Comparison of ENCODE assay signal across 20 mouse cellular contexts in the genomic region with DNA sequence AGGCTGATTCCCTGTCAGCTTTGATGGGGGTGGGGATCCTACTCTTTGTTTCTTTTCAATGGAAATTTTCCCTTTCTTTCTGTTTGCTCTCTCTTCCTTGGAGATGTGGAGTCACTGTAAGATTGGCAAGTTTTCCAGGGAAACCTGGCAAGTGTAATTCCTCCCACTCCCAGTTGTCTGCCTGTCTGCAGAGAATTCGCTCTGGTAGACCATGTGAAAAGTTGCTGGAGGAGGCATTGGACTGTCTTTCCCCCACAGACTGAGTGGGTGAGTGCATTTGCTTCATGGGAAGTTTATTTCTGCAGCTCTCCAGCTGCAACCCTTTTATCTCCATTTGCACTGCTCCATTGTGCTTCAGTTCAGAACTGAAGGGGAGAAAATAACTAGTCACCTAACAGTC.
A peak's percentile ranks its signal among the peaks of the same experiment; 100 is the strongest.
DNase-seq lines count a peak whose midpoint lies in the region; TF ChIP-seq lines count a peak whose summit lies in the region.
"Had no signal": no experiment of that assay in that cellular context is flagged by ENCODE, and none has a peak within 500 bp of the region (broad histone marks: within the 10 kb centered on the region; RNA-seq: fewer than 3 reads in every experiment).

No protein-coding gene starts in this region.

- H3K27me3 ChIP-seq in cerebellum, adult 2 months (ENCODE audit: control insufficient read depth, insufficient read depth, low read length), result no peaks in the 10 kb centered on the region
- H3K27me3 ChIP-seq: embryonic facial prominence, embryonic 15.5 days; forebrain, embryonic 12.5 days; limb, embryonic 15.5 days had no signal

- H3K4me3 ChIP-seq in cerebellum, adult 2 months (replicated peaks; ENCODE audit: insufficient read depth, low read depth, low read length), result no peak overlapping the region
- H3K4me3 ChIP-seq: embryonic facial prominence, embryonic 15.5 days; forebrain, embryonic 12.5 days; gastrocnemius, adult 2 months; limb, embryonic 15.5 days; myocyte had no signal

- intact Hi-C loops in left cerebral cortex, postnatal 36 days (cut with DNase I), result no loop called here

- DNase-seq in Muller cell, postnatal 12 days (ENCODE audit: inconsistent ontology term), result peak; percentile 72
- DNase-seq in frontal cortex, postnatal 10 days (ENCODE audit: low spot score in 2 of 2), result peak; percentile 8 to 9
- DNase-seq in layer of hippocampus, postnatal 10 days (ENCODE audit: low spot score in 2 of 2), result peak; percentile 9 to 24
- DNase-seq in left cerebral cortex, postnatal 36 days (ENCODE audit: low spot score in 2 of 2), result peak; percentile 70 to 77
- no peak for DNase-seq in urinary bladder, adult 18-20 months (ENCODE audit: low spot score in 2 of 2)
- DNase-seq in cerebellum, adult 2 months, result no peak
- no peak for DNase-seq in MN1 (ENCODE audit: low spot score)
- no peak for DNase-seq in heart, adult 8-10 months (ENCODE audit: low spot score)
- DNase-seq: cerebellum, adult 9-10 months; gastrocnemius, adult 2 months; heart, postnatal 4 days; kidney, adult 9 months; kidney, postnatal 4 days; lung, adult 18-20 months; lung, postnatal 36 days; thymus, postnatal 14 days had no signal

- no peak overlapping the region for H3K27ac ChIP-seq in cerebellum, adult 2 months (ENCODE audit: insufficient read depth, low read length)
- H3K27ac ChIP-seq: embryonic facial prominence, embryonic 15.5 days; forebrain, embryonic 12.5 days; gastrocnemius, adult 2 months; limb, embryonic 15.5 days had no signal

- H3K4me1 ChIP-seq in cerebellum, adult 2 months (ENCODE audit: control insufficient read depth, insufficient read depth, low read length), result no peaks in the 10 kb centered on the region
- H3K4me1 ChIP-seq: embryonic facial prominence, embryonic 15.5 days; forebrain, embryonic 12.5 days; limb, embryonic 15.5 days had no signal

- no peak for TF ChIP-seq CTCF in cerebellum, adult 2 months (IDR thresholded peaks at IDR 0.05; ENCODE audit: borderline replicate concordance, insufficient read depth, low read depth, low read length)

- 14% methylated on average over 1 of the region's 1 CpGs for WGBS in cerebellum, adult 2 months

- TF ChIP-seq POLR2A in cerebellum, adult 2 months (IDR thresholded peaks at IDR 0.05; ENCODE audit: borderline replicate concordance, insufficient read depth, low read length), result no peak

Comparison
In these comparisons a context has a peak if more than half of its experiments do, and no peak if none do; other contexts are left out.
1. DNase-seq: peak in Muller cell, postnatal 12 days (single experiment), frontal cortex, postnatal 10 days (2 of 2), layer of hippocampus, postnatal 10 days (2 of 2) and left cerebral cortex, postnatal 36 days (2 of 2); none in urinary bladder, adult 18-20 months (0 of 2), cerebellum, adult 2 months (0 of 2), MN1 (single experiment) and heart, adult 8-10 months (single experiment).